Mouse (Mus musculus) adrenal gland, postnatal 14 days (tissue): ENCODE measurements at regions not wholly inside any gene's neighbourhood (a gene's known extent, or its start where the extent isn't known, plus 50 kb on each side); places are given as distances from the start of the nearest gene placed in this dataset.
A peak's percentile ranks its signal among the peaks of the same experiment; 100 is the strongest.

Source experiments
- DNase-seq: peaks from one replicate; pipeline ENCODE4 v3.0.0; 2021; ENCODE audit warnings: mixed read lengths

DNA sequence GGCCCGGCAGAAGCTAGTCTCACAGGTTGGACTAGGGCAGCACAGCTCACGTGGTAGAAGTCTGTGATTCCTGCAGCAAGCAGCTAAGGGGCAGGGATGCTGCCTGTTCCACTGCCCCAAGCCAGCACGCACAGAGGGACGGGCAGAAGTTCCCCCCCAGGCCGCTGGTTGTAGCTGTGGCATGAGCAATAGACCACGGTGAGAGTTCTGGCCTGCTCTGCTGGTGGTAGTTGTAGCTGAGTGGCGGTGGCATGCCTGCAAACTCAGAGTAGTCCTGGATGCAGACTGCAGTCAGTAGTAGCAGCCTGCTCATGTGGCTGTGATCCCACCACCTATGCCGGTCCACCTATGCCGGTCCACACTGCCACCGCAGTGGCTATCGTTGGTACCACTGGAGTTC lies 71.5 kb upstream of the Rpl39l start:
- DNase-seq: no peak

DNA sequence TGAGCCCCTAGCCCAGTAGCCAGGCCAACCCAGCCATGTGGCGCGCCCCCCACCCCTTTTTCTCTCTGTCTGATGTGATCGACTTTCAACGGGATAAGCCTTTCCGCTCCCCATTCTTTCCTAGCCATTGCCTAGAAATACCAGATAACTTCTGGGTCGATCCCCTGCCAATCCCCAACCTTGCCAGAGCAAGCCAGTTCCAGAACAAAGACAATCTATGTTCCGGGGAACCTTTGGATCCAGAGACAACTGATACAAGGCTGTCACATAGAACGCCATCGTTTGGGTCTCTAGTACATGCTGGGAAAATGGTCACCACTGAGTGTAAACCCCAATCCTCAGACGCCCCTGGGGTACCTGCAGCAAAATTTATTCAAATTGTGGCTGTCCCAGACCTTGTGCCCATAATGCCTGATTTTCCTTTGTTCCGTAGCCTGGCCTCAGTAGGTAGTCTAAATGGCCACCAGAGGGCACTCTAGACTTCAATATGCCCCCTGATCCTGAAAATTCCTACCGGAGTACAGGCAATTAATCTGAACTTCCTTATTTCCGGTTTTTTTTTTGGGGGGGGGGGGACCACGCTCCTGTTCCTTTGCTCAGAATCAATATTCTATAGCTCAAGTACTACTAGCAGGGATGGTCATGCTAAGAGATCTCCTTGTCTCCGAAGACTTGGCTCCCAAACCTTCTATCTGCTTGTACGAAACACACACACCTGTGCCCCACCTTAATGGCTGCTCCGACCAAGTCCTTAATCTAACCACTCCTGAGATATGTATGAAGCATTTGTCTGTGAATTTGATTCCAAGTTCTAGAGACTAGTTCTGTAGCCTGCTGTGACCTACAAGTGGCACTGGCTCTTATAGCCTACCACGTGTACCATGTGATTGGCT lies 81.3 kb upstream of the Rpl39l start:
- DNase-seq: peak; percentile 42

DNA sequence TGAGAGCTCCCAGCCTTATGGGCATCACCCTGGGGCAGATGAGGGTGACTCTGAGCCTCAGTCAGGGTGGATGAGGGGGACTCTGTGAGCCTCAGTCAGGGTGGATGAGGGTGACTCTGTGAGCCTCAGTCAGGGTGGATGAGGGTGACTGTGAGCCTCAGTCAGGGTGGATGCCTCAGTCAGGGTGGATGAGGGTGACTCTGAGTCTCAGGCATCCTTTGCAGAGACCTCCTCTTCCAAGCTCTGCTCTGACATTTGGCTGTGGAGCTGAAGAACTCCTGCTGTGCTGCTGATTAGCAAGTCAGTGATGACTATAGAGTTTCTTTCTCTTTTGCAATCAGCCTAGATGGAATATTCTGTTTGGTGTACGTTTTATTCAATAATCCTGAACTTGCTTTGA lies 83.7 kb upstream of the Rpl39l start:
- no peak for DNase-seq

DNA sequence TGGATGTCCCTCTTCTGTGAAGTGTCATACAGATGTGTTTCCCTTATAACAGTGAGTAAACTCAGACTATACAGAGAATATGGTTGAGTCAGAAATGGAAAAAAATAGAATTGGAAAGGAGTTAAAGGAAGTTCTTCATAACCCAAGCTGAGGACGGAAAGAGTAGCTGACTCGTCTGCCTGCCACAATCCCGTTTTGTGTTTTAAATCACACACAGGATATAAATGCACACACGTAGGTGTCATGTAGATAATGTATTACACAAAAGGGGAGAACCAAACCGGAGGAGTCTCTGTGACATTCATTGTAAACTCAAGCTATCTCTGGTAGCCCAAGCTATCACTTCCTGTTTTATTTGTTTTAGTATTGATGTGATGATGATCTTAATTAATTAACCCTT lies 84.6 kb upstream of the Rpl39l start:
- DNase-seq: no peak

DNA sequence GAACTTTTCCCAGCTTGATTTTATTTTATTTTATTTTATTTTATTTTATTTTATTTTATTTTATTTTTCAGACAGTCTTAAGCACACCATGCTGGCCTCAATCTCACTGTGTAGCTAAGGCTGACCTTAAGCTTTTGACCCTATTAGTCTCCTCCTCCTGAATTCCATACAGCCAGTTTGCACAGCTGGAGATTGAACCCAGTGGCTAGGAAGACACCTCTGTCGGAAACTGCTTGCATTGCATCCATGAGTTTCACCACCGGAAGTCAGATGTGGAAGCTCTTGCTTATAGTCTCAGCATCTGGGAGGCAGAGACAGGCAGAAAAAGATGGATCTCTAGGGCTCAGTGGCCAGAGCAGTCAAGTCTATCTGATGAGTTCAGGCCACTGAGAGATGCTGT lies 86.4 kb upstream of the Grin2a start:
- no peak for DNase-seq

DNA sequence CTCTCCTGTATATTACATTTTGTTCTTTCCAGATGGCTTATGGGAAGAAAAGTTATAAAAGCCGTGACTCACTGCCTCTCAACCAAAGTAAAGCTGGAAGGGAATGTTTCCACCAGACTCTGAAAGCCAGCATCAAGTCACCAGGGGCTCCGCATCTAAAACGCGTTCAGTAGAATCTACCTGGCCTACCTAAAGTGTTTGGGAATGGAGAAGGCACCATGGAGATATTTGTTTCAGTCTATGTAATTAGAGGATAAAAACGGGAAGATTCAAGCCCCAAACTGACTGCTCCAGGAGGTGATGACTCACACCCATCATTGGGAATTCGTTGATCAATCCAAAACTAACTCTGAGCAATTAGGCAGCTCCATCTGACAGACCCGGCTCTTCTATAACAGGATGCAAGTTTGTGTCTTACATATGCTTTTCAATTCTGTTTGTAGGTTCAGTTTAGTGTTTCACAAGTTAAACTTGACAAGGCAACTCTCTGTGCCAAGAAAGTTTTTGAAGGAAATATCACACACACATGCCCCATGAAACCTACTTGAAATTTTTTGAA lies 84.8 kb upstream of the Grin2a start:
- DNase-seq: no peak

DNA sequence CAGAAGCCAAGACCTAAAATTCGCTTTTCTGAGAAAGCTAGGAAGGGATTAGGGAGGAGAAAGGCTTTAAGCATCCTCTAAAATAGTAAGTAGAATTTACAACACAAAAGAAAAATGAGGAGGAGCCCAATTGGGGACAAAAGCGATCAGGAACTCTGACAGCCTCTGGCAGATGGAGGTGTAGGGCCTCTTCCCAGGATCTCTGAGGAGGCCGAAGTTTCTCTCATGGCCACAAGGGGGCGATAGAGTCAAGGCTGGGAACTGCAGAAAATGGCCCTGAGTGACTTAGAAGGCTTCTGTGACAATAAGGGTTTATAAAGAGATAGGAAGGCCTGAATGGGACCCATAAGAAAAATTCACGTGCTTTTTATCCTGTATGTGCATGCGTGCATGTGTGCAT lies 77.8 kb upstream of the Grin2a start:
- DNase-seq: peak; percentile 78

DNA sequence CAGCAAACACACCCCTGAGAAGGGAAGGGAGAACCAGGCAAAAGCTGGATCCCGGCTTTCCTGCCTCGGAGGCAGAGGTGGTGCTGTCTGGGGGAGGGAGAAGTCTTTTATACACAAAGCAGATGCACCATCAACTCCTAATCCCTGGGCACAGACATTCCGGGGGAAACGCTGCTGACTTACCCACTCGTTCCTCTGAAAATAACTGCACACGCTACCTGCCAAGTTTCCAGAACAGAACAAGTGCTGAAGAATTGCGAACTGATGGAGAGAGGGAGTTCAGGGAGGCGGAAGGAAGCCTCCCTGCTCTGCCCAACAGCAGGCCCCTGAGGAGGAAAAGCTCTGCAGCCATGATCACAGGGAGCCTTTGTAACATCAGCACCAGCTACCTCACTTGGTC lies 68.1 kb upstream of the Grin2a start:
- no peak for DNase-seq

DNA sequence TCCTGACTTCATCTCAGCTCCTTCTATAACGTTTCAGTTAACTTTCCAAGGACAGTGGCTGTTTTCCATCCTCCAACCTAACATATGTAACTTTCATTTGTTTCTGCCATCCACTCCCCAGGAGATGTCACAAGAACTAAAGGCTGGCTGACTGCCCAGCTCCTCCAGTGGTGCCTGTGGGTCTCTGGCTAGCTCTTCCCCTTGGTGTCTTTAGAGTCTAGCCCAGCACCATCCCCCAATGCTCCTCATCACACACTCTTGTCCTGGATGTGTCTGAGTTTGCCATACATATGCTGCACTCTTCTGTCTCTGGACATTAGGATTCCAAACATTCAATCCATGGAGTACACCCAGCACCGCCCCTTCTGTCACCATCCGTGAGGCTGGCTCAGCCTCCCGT lies 62.7 kb upstream of the Grin2a start:
- DNase-seq: no peak
